Mouse (Mus musculus): Measurements from ENCODE around the gene Kcnip3. TPM values are rescaled to one million over a fixed set of nuclear protein-coding genes. Genes with fewer than 3 reads are reported as not detected.

Kcnip3 gene
- polyA plus RNA-seq, 1 experiment from 2014 or later: 4.8 TPM

DNA sequence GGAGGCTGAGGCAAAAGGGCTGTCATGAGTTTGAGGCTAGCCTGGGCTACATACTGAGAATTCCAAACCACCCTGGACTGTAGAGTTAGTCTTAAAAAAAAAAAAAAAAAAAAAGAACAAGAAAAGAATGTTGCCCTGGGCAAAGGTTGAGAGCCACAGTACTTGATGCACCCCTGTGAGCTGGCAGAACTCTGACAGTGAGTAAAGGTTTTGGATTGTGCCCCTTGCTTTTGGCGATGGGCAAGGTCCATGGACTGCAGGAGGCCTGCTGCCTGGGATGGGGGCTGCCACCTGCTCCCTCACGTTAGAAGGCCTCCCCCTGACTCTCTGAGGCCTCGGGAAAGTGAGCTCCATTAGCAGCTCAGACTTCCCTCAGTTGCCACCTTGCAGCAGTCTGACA, 105.2 kb downstream of the Kcnip3 start:
- H3K4me2 ChIP-seq: no peak overlapping the region
- 73% methylated on average over 3 of the region's 3 CpGs for WGBS
- H3K9ac ChIP-seq: no peak overlapping the region
- no peak overlapping the region for H3K4me3 ChIP-seq
- H3K4me1 ChIP-seq (replicated peaks): no peaks in the 10 kb centered on the region
- H3K36me3 ChIP-seq: no peaks in the 10 kb centered on the region
- no peak for ATAC-seq (ENCODE audit: low FRiP score)
- no peak overlapping the region for H3K27ac ChIP-seq
- H3K9me3 ChIP-seq: no peaks in the 10 kb centered on the region
- H3K27me3 ChIP-seq: 0 out of 2 replicates have a peak, but pooled peaks cover 5% of the 10 kb centered on the region

DNA sequence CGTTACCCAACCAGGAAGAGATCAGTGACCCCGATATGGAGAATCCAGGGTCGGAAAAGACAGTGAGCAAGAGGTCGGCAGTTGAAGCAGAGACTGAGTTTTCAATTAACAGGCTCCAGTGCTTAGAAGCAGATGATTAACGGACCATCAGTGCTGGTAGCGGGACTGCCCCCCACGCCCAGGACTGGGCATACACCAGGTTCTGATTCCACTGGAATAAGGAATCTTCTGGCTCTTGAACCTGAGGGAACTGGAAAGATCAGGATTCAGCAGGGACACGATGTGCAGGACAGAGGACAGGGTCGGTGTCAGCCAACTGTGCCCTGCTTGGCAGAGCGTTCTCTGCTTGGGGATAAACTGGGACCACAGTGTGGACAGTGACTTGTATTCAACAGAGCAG, 106.1 kb downstream of the Kcnip3 start:
- Histone ChIP-seq H3K36me3 (no peaks in the 10 kb centered on the region), H3K4me1 (replicated peaks) (no peaks in the 10 kb centered on the region), H3K9me3 (no peaks in the 10 kb centered on the region), H3K27me3 (0 out of 2 replicates have a peak, but pooled peaks cover 5% of the 10 kb centered on the region), H3K9ac (no peak overlapping the region), H3K27ac (no peak overlapping the region), H3K4me2 (no peak overlapping the region), H3K4me3 (no peak overlapping the region)
- 72% methylated on average over 10 of the region's 10 CpGs for whole genome bisulfite sequencing
- ATAC-seq (ENCODE audit: low FRiP score): no peak

DNA sequence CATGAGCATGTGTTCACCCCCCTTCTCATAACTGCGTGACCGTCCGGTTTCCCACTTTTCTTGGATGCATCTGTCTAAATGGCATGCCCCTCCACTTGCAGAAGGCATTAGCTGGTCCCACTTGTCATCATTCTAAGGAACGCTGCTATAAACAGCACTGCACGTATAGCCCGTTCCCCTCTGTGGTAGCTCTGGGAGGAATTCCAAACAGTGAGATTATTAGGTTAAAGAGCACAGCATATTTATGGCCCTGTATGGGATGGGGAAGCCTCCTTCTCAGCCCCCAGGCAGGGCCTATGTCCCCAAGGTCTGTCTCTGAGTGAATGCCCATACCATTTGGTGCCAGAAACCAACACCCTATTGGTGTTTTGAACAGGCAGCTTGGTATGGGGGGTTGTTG, 110.8 kb downstream of the Kcnip3 start:
- 0 out of 2 replicates have a peak, but pooled peaks cover 5% of the 10 kb centered on the region for H3K27me3 ChIP-seq
- WGBS: 88% methylated on average over 6 of the region's 6 CpGs
- no peak for ATAC-seq (ENCODE audit: low FRiP score)
- no peak overlapping the region for H3K27ac ChIP-seq
- no peak overlapping the region for H3K4me3 ChIP-seq
- H3K9me3 ChIP-seq: no peaks in the 10 kb centered on the region
- H3K36me3 ChIP-seq: no peaks in the 10 kb centered on the region
- no peak overlapping the region for H3K9ac ChIP-seq
- H3K4me2 ChIP-seq: no peak overlapping the region
- H3K4me1 ChIP-seq (replicated peaks): no peaks in the 10 kb centered on the region

Other genes starting within 250 kb of the Kcnip3 start
- 7.1 and 7.2 TPM in 2 replicates for gene Dusp2, start 185.9 kb downstream of the Kcnip3 start, polyA plus RNA-seq (2015; fragmentation: Nextera tagmentation; extraction: Ambion mirVana)
- not detected in 2 replicates for gene Astl, start 183.5 kb downstream of the Kcnip3 start, polyA plus RNA-seq (2015; fragmentation: Nextera tagmentation; extraction: Ambion mirVana)
- gene Adra2b, start 158.9 kb downstream of the Kcnip3 start, polyA plus RNA-seq (2015; fragmentation: Nextera tagmentation; extraction: Ambion mirVana): 0.47 and 0.55 TPM in 2 replicates
- 0.09 and 0.12 TPM in 2 replicates for gene Gpat2, start 96.9 kb downstream of the Kcnip3 start, polyA plus RNA-seq (2015; fragmentation: Nextera tagmentation; extraction: Ambion mirVana)
- gene Fahd2a, start 77.5 kb downstream of the Kcnip3 start, polyA plus RNA-seq (2015; fragmentation: Nextera tagmentation; extraction: Ambion mirVana): 33.3 and 37.1 TPM in 2 replicates
- gene Prom2, start 19.4 kb upstream of the Kcnip3 start, polyA plus RNA-seq (2015; fragmentation: Nextera tagmentation; extraction: Ambion mirVana): 0.10 TPM in 1 of 2 replicates, not detected in the other
- gene Zfp661, start 65.0 kb upstream of the Kcnip3 start, polyA plus RNA-seq (2015; fragmentation: Nextera tagmentation; extraction: Ambion mirVana): 8.0 and 8.7 TPM in 2 replicates
- gene Mrps5, start 65.1 kb upstream of the Kcnip3 start, polyA plus RNA-seq (2015; fragmentation: Nextera tagmentation; extraction: Ambion mirVana): 152 and 158 TPM in 2 replicates
- 2.6 and 2.7 TPM in 2 replicates for gene Mal, start 134.6 kb upstream of the Kcnip3 start, polyA plus RNA-seq (2015; fragmentation: Nextera tagmentation; extraction: Ambion mirVana)
- gene Mall, start 207.8 kb upstream of the Kcnip3 start, polyA plus RNA-seq (2015; fragmentation: Nextera tagmentation; extraction: Ambion mirVana): 0.60 and 0.69 TPM in 2 replicates

Data from hindbrain, embryonic 13.5 days (tissue).